Mouse (Mus musculus): ENCODE measurements at regions not wholly inside any gene's neighbourhood (a gene's known extent, or its start where the extent isn't known, plus 50 kb on each side); places are given as distances from the start of the nearest gene placed in this dataset.

DNA sequence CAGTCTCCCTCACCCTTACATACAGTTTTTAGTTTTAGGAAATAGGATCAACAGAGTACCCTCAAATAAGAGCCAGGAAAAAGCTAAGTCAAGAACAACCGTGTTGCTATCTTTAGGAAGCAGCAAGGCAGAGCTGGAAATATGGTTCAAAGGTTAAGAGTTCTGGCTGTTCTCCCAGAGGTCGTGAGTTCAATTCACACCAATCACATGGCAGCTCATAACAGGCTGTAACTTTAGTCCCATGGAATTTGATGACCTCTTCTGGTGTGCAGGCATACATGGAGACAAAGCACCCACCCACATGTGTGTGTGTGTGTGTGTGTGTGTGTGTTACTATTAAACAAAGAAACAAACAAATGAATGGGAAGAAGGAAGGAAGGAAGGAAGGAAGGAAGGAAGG lies 205.0 kb upstream of the Prkcq start:
- 47% methylated on average over 2 of the region's 2 CpGs for WGBS
- Histone ChIP-seq H3K36me3 (ENCODE audit: control insufficient read depth, insufficient read depth, low read length) (no peaks in the 10 kb centered on the region), H3K4me1 (ENCODE audit: control insufficient read depth in 2 of 2, insufficient read depth in 2 of 2, low read length in 2 of 2) (no peaks in the 10 kb centered on the region), H3K9ac (ENCODE audit: low read length) (no peak overlapping the region), H3K4me2 (ENCODE audit: low read length) (no peak overlapping the region), H3K4me3 (ENCODE audit: control insufficient read depth in 1 of 2, insufficient read depth in 1 of 2, low read depth in 1 of 2, low read length in 2 of 2) (no peak overlapping the region), H3K27ac (replicated peaks in 1 of 2; ENCODE audit: control insufficient read depth in 1 of 2, insufficient read depth in 1 of 2, low read depth in 2 of 2, low read length in 2 of 2) (no peak overlapping the region), H3K9me3 (ENCODE audit: control insufficient read depth, low read length) (no peaks in the 10 kb centered on the region), H3K27me3 (ENCODE audit: control insufficient read depth, insufficient read depth, low read length) (no peaks in the 10 kb centered on the region)
- ATAC-seq (ENCODE audit: insufficient number of reproducible peaks, insufficient read depth, low FRiP score, low read depth): no peak

DNA sequence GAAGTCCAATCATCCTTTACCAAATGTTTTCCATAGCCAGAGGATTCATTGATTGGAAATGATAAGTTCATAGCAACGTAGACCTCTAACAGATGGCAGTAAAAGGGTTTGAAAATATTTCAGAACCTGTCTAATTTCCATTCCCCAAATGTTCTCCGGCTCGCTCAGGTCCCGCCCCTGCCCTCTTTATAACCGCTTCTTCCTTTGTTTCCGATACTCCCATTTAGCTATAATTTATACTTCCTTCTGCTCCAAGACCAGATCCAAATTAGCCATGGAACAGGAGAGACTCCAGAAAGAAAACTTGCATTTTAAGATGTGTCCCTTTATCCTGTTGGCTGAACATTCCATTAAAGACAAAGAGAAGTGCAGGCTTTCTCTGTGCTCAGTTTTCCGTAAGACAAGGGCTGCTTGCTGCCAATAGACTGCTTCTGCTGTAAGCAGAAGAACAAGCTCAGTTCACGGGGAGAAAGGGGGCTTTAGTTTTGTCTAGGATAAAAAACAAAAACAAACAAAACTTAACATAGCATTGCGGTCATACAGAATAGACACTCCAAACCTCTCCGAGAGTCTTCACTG lies 202.7 kb upstream of the Prkcq start:
- Histone ChIP-seq H3K4me3 (ENCODE audit: control insufficient read depth in 1 of 2, insufficient read depth in 1 of 2, low read depth in 1 of 2, low read length in 2 of 2) (no peak overlapping the region), H3K9ac (ENCODE audit: low read length) (no peak overlapping the region), H3K9me3 (ENCODE audit: control insufficient read depth, low read length) (no peaks in the 10 kb centered on the region), H3K36me3 (ENCODE audit: control insufficient read depth, insufficient read depth, low read length) (no peaks in the 10 kb centered on the region), H3K4me2 (ENCODE audit: low read length) (no peak overlapping the region), H3K27me3 (ENCODE audit: control insufficient read depth, insufficient read depth, low read length) (no peaks in the 10 kb centered on the region), H3K4me1 (ENCODE audit: control insufficient read depth in 2 of 2, insufficient read depth in 2 of 2, low read length in 2 of 2) (no peaks in the 10 kb centered on the region), H3K27ac (replicated peaks in 1 of 2; ENCODE audit: control insufficient read depth in 1 of 2, insufficient read depth in 1 of 2, low read depth in 2 of 2, low read length in 2 of 2) (no peak overlapping the region)
- ATAC-seq (ENCODE audit: insufficient number of reproducible peaks, insufficient read depth, low FRiP score, low read depth): no peak
- 83% methylated on average over 10 of the region's 10 CpGs for WGBS

DNA sequence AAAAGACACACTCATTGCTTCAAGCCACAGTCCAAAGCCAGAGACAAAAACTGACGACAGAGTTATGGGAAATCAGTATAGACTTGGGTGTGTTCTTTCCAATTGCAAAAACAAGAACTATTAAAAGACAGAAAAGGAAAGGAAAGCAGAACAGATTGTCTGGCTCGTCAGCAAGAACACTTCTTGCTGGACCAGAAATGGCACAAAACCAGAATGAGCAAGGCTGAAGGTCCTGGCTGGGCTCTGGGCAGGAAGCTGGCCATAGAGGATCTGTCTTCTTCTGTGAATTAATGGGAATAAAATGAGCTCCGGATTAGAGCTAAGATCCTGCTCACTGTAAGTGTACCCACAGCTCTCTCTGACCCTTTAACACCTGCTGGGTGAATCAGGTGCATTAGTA lies 199.9 kb upstream of the Prkcq start:
- 59% methylated on average over 3 of the region's 3 CpGs for WGBS
- H3K9me3 ChIP-seq (ENCODE audit: control insufficient read depth, low read length): no peaks in the 10 kb centered on the region
- no peak overlapping the region for H3K9ac ChIP-seq (ENCODE audit: low read length)
- H3K36me3 ChIP-seq (ENCODE audit: control insufficient read depth, insufficient read depth, low read length): no peaks in the 10 kb centered on the region
- H3K4me3 ChIP-seq (ENCODE audit: control insufficient read depth in 1 of 2, insufficient read depth in 1 of 2, low read depth in 1 of 2, low read length in 2 of 2): no peak overlapping the region
- no peak overlapping the region for H3K27ac ChIP-seq (replicated peaks in 1 of 2; ENCODE audit: control insufficient read depth in 1 of 2, insufficient read depth in 1 of 2, low read depth in 2 of 2, low read length in 2 of 2)
- no peak for ATAC-seq (ENCODE audit: insufficient number of reproducible peaks, insufficient read depth, low FRiP score, low read depth)
- H3K4me1 ChIP-seq (ENCODE audit: control insufficient read depth in 2 of 2, insufficient read depth in 2 of 2, low read length in 2 of 2): no peaks in the 10 kb centered on the region
- H3K4me2 ChIP-seq (ENCODE audit: low read length): no peak overlapping the region
- H3K27me3 ChIP-seq (ENCODE audit: control insufficient read depth, insufficient read depth, low read length): no peaks in the 10 kb centered on the region

DNA sequence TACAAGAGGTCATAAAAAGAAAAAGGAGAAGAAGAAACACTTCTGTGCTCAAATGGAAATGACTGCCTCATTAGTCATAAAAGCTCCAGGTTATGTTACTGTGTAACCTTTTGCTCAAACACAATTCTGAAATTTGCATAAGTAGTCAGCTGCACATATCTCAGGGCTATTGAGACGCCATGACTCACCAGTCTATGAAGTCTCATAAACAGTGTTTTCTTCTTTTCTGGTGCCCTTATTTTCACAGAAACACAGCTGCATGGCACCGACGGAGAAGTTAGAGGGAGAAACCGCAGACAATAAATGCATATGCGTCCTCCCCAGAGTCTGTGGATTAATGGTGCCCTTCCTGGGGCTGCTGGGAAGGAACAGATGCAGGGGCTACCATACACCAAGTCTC lies 193.1 kb upstream of the Prkcq start:
- Histone ChIP-seq H3K4me1 (ENCODE audit: control insufficient read depth in 2 of 2, insufficient read depth in 2 of 2, low read length in 2 of 2) (no peaks in the 10 kb centered on the region), H3K27me3 (ENCODE audit: control insufficient read depth, insufficient read depth, low read length) (no peaks in the 10 kb centered on the region), H3K4me2 (ENCODE audit: low read length) (no peak overlapping the region), H3K9me3 (ENCODE audit: control insufficient read depth, low read length) (no peaks in the 10 kb centered on the region), H3K27ac (replicated peaks in 1 of 2; ENCODE audit: control insufficient read depth in 1 of 2, insufficient read depth in 1 of 2, low read depth in 2 of 2, low read length in 2 of 2) (no peak overlapping the region), H3K9ac (ENCODE audit: low read length) (no peak overlapping the region), H3K36me3 (ENCODE audit: control insufficient read depth, insufficient read depth, low read length) (no peaks in the 10 kb centered on the region), H3K4me3 (ENCODE audit: control insufficient read depth in 1 of 2, insufficient read depth in 1 of 2, low read depth in 1 of 2, low read length in 2 of 2) (no peak overlapping the region)
- ATAC-seq (ENCODE audit: insufficient number of reproducible peaks, insufficient read depth, low FRiP score, low read depth): no peak
- 82% methylated on average over 5 of the region's 5 CpGs for WGBS

DNA sequence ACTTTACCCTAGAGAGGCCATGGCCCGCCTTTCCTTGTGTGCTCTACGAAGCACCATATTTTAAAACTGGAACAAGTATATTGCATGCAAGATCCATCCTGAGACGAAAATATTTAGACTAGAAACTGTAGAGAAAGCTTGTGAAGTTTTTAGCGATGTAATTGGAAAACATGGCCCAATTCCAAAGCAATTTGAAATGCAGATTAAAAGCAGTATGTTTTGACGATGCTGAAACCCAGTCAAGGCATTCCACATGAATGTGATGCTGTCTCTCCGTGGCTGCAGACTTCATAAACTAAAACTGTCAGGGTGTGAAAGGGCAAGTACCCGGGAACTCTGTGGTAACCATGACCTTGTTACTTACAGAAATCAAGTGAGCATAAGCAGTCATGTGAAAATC lies 185.8 kb upstream of the Prkcq start:
- no peaks in the 10 kb centered on the region for H3K9me3 ChIP-seq (ENCODE audit: control insufficient read depth, low read length)
- H3K4me2 ChIP-seq (ENCODE audit: low read length): no peak overlapping the region
- H3K4me3 ChIP-seq (ENCODE audit: control insufficient read depth in 1 of 2, insufficient read depth in 1 of 2, low read depth in 1 of 2, low read length in 2 of 2): no peak overlapping the region
- ATAC-seq (ENCODE audit: insufficient number of reproducible peaks, insufficient read depth, low FRiP score, low read depth): no peak
- H3K9ac ChIP-seq (ENCODE audit: low read length): no peak overlapping the region
- no peaks in the 10 kb centered on the region for H3K27me3 ChIP-seq (ENCODE audit: control insufficient read depth, insufficient read depth, low read length)
- no peak overlapping the region for H3K27ac ChIP-seq (replicated peaks in 1 of 2; ENCODE audit: control insufficient read depth in 1 of 2, insufficient read depth in 1 of 2, low read depth in 2 of 2, low read length in 2 of 2)
- H3K36me3 ChIP-seq (ENCODE audit: control insufficient read depth, insufficient read depth, low read length): no peaks in the 10 kb centered on the region
- H3K4me1 ChIP-seq (ENCODE audit: control insufficient read depth in 2 of 2, insufficient read depth in 2 of 2, low read length in 2 of 2): no peaks in the 10 kb centered on the region
- WGBS: 70% methylated on average over 7 of the region's 7 CpGs

DNA sequence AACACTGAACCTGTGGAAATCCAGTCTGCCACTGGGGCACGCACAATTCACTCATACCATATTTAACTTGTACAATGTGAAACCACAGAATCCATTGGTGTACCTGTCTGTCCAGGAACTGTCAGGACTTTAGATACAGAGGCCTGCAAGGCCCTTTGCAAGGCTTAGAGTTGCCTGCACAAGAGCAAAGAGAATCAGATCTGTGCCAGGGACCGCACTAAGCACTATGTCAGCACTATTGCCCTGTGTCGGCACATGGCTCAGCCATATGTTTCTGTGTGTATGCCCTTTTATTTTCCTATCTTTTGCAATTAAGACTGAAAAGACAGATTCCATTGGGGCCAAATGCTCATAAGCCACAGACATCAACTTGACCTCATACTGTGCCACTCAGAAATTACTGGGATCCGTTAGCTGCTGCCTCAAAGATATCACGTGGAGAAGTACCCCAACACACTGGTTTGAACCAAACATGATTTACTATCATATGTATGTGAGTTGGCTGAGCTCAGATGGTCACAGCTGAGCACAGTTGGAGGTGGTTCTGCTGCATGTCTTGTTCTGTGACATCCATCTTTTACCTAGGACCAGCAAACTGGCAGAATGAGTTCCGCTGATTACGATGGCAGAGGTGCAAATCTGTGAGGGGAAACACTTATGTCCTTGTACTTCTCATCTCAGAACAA lies 181.7 kb upstream of the Prkcq start:
- 81% methylated on average over 7 of the region's 7 CpGs for WGBS
- no peaks in the 10 kb centered on the region for H3K36me3 ChIP-seq (ENCODE audit: control insufficient read depth, insufficient read depth, low read length)
- H3K9ac ChIP-seq (ENCODE audit: low read length): no peak overlapping the region
- H3K4me1 ChIP-seq (ENCODE audit: control insufficient read depth in 2 of 2, insufficient read depth in 2 of 2, low read length in 2 of 2): no peaks in the 10 kb centered on the region
- H3K4me2 ChIP-seq (ENCODE audit: low read length): no peak overlapping the region
- H3K27ac ChIP-seq (replicated peaks in 1 of 2; ENCODE audit: control insufficient read depth in 1 of 2, insufficient read depth in 1 of 2, low read depth in 2 of 2, low read length in 2 of 2): no peak overlapping the region
- no peak overlapping the region for H3K4me3 ChIP-seq (ENCODE audit: control insufficient read depth in 1 of 2, insufficient read depth in 1 of 2, low read depth in 1 of 2, low read length in 2 of 2)
- H3K9me3 ChIP-seq (ENCODE audit: control insufficient read depth, low read length): no peaks in the 10 kb centered on the region
- no peaks in the 10 kb centered on the region for H3K27me3 ChIP-seq (ENCODE audit: control insufficient read depth, insufficient read depth, low read length)
- no peak for ATAC-seq (ENCODE audit: insufficient number of reproducible peaks, insufficient read depth, low FRiP score, low read depth)

DNA sequence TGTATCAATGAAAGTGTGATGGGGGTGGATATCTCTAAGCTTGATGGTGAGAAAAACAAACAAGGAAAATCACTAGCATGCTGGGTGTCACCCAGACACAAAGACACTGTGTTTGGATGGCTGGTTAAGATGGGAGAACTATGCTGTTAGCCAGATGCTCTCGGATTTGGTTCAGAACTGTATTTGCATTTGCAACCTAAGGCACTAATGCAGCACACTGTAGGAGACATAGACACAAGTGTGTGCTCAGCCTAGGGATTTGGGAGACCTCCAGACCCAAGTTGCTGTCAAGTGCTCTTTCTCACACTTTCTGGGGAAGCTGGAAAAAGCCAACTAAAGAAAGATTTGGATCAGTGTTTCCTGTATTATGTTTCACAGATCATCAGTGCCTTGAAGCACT lies 173.1 kb upstream of the Prkcq start:
- 17% methylated on average over 1 of the region's 1 CpGs for WGBS
- no peak overlapping the region for H3K4me3 ChIP-seq (ENCODE audit: control insufficient read depth in 1 of 2, insufficient read depth in 1 of 2, low read depth in 1 of 2, low read length in 2 of 2)
- no peak overlapping the region for H3K27ac ChIP-seq (replicated peaks in 1 of 2; ENCODE audit: control insufficient read depth in 1 of 2, insufficient read depth in 1 of 2, low read depth in 2 of 2, low read length in 2 of 2)
- no peak for ATAC-seq (ENCODE audit: insufficient number of reproducible peaks, insufficient read depth, low FRiP score, low read depth)
- H3K9ac ChIP-seq (ENCODE audit: low read length): no peak overlapping the region
- H3K9me3 ChIP-seq (ENCODE audit: control insufficient read depth, low read length): no peaks in the 10 kb centered on the region
- no peaks in the 10 kb centered on the region for H3K36me3 ChIP-seq (ENCODE audit: control insufficient read depth, insufficient read depth, low read length)
- no peak overlapping the region for H3K4me2 ChIP-seq (ENCODE audit: low read length)
- H3K4me1 ChIP-seq (ENCODE audit: control insufficient read depth in 2 of 2, insufficient read depth in 2 of 2, low read length in 2 of 2): no peaks in the 10 kb centered on the region
- H3K27me3 ChIP-seq (ENCODE audit: control insufficient read depth, insufficient read depth, low read length): no peaks in the 10 kb centered on the region

DNA sequence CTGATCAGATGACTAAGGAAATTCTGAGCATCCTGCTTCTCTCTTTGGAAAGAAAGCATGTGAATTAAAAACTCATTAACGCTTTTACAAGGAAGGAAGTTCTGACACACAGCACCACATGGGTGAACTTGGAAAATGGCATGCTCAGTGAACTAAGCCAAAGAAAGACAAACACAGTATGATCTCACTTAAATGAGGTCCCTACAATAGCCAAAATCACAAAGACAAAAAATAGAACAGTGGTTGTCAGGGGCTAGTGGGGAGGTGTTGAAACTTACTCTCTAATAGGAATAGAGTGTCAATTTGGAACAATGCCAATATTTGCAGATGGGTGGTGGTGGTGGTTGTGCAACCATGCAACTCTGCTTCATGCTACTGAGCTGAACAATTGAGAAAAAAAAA lies 172.7 kb upstream of the Prkcq start:
- H3K4me2 ChIP-seq (ENCODE audit: low read length): no peak overlapping the region
- H3K27ac ChIP-seq (replicated peaks in 1 of 2; ENCODE audit: control insufficient read depth in 1 of 2, insufficient read depth in 1 of 2, low read depth in 2 of 2, low read length in 2 of 2): no peak overlapping the region
- no peak overlapping the region for H3K4me3 ChIP-seq (ENCODE audit: control insufficient read depth in 1 of 2, insufficient read depth in 1 of 2, low read depth in 1 of 2, low read length in 2 of 2)
- no peaks in the 10 kb centered on the region for H3K4me1 ChIP-seq (ENCODE audit: control insufficient read depth in 2 of 2, insufficient read depth in 2 of 2, low read length in 2 of 2)
- no peaks in the 10 kb centered on the region for H3K36me3 ChIP-seq (ENCODE audit: control insufficient read depth, insufficient read depth, low read length)
- 57% methylated on average over 1 of the region's 1 CpGs for WGBS
- ATAC-seq (ENCODE audit: insufficient number of reproducible peaks, insufficient read depth, low FRiP score, low read depth): no peak
- H3K9me3 ChIP-seq (ENCODE audit: control insufficient read depth, low read length): no peaks in the 10 kb centered on the region
- H3K27me3 ChIP-seq (ENCODE audit: control insufficient read depth, insufficient read depth, low read length): no peaks in the 10 kb centered on the region
- H3K9ac ChIP-seq (ENCODE audit: low read length): no peak overlapping the region
